Mouse (Mus musculus): Measurements from ENCODE around the gene Gstt4. TPM values are rescaled to one million over a fixed set of nuclear protein-coding genes. Genes with fewer than 3 reads are reported as not detected.
"Not testable (repeated sequence)": the region's sequence is repeated elsewhere in the genome, so short reads cannot be mapped to it uniquely, and the experiment has no call there.

The Gstt4 gene
- polyA plus RNA-seq (2015; fragmentation: Nextera tagmentation; extraction: Ambion mirVana), result not detected in 2 replicates

GRCm38 (mm10) chr10:75822443-75822842 lies at the start of gene Gstt4:
Gene Gstt4, minus strand, starts transcription at chr10:75822543.
- Histone ChIP-seq H3K9me3 (ENCODE audit: low read length) (no peaks in the 10 kb centered on the region), H3K27me3 (replicated peaks; ENCODE audit: insufficient read depth, low read length) (no peaks in the 10 kb centered on the region), H3K4me1 (ENCODE audit: insufficient read depth, low read depth, low read length) (no peaks in the 10 kb centered on the region), H3K4me2 (replicated peaks; ENCODE audit: low read depth, low read length) (no peak within 1 kb of the TSS), H3K4me3 (ENCODE audit: low read depth, low read length) (no peak within 1 kb of the TSS), H3K9ac (replicated peaks; ENCODE audit: low read depth) (no peak within 1 kb of the TSS), H3K27ac (ENCODE audit: low read length) (no peak within 1 kb of the TSS), H3K36me3 (ENCODE audit: insufficient read depth, low read length) (no peaks in the 10 kb centered on the region)
- no peak for DNase-seq (ENCODE audit: low spot score)
- 96% methylated on average over 2 of the region's 2 CpGs for WGBS
- TF ChIP-seq CTCF (IDR thresholded peaks at IDR 0.05), result no peak
- no peak for ATAC-seq

DNA sequence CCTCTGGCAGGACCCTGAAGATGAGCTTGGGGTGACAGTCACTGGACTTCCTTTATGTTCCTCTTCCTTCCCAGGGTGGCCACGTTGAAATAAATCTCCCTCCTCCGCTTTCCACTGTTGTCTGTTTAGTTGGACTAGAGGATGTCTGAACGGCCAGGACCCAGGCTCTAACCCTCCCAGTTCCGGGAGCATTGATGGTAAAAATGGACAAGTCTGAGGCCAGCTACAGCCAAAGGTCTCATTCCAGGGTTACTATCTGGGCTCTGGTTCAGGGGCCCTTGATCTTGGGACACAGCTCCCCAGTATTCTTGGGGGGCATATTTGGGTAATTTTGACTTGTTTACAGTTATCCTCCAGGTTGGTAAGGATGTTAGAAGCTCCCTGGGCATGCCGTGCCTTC lies 39.2 kb upstream of the Gstt4 start:
- ATAC-seq (no peak), DNase-seq (ENCODE audit: low spot score) (no peak)
- no peak for TF ChIP-seq CTCF (IDR thresholded peaks at IDR 0.05)
- TF ChIP-seq EP300 (IDR thresholded peaks at IDR 0.05), result no peak
- no peaks in the 10 kb centered on the region for H3K27me3 ChIP-seq (replicated peaks; ENCODE audit: insufficient read depth, low read length)
- no peaks in the 10 kb centered on the region for H3K9me3 ChIP-seq (ENCODE audit: low read length)
- no peaks in the 10 kb centered on the region for H3K36me3 ChIP-seq (ENCODE audit: insufficient read depth, low read length)
- H3K27ac ChIP-seq (ENCODE audit: low read length), result no peak overlapping the region
- no peak overlapping the region for H3K4me3 ChIP-seq (ENCODE audit: low read depth, low read length)
- no peak overlapping the region for H3K9ac ChIP-seq (replicated peaks; ENCODE audit: low read depth)
- peaks cover 4% of the 10 kb centered on the region; the same call in 1 of the 2 replicates for H3K4me1 ChIP-seq (ENCODE audit: insufficient read depth, low read depth, low read length)
- H3K4me2 ChIP-seq (replicated peaks; ENCODE audit: low read depth, low read length), result no peak overlapping the region
- WGBS, result 73% methylated on average over 5 of the region's 5 CpGs

DNA sequence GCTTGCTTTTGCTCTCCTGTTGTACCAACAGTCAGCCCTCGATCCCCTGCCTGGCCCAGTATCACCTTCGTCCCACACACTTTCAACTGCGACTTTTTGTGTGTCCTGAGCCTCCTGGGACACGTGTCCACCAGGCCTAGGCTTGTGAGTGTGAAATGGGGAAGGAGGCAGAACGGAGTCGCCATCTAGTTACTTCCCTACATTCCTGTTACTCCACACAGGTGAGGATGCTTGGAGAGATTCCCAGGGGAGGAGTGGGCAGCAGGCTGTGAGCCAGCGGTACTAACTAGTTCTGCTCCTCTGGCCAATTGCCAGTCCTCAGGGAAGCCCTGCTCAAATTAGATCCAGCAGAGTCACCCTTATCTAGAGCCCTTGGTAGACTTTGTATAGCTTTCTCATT lies 38.4 kb upstream of the Gstt4 start:
- DNase-seq (ENCODE audit: low spot score), result peak; percentile 37
- Histone ChIP-seq H3K9me3 (ENCODE audit: low read length) (no peaks in the 10 kb centered on the region), H3K27me3 (replicated peaks; ENCODE audit: insufficient read depth, low read length) (no peaks in the 10 kb centered on the region), H3K4me1 (ENCODE audit: insufficient read depth, low read depth, low read length) (peaks cover 4% of the 10 kb centered on the region; the same call in 1 of the 2 replicates), H3K4me2 (replicated peaks; ENCODE audit: low read depth, low read length) (no peak overlapping the region), H3K27ac (ENCODE audit: low read length) (no peak overlapping the region), H3K36me3 (ENCODE audit: insufficient read depth, low read length) (no peaks in the 10 kb centered on the region), H3K4me3 (ENCODE audit: low read depth, low read length) (no peak overlapping the region), H3K9ac (replicated peaks; ENCODE audit: low read depth) (no peak overlapping the region)
- TF ChIP-seq CTCF (IDR thresholded peaks at IDR 0.05) (no peak), EP300 (IDR thresholded peaks at IDR 0.05) (no peak)
- 27% methylated on average over 7 of the region's 7 CpGs for WGBS
- ATAC-seq, result no peak

DNA sequence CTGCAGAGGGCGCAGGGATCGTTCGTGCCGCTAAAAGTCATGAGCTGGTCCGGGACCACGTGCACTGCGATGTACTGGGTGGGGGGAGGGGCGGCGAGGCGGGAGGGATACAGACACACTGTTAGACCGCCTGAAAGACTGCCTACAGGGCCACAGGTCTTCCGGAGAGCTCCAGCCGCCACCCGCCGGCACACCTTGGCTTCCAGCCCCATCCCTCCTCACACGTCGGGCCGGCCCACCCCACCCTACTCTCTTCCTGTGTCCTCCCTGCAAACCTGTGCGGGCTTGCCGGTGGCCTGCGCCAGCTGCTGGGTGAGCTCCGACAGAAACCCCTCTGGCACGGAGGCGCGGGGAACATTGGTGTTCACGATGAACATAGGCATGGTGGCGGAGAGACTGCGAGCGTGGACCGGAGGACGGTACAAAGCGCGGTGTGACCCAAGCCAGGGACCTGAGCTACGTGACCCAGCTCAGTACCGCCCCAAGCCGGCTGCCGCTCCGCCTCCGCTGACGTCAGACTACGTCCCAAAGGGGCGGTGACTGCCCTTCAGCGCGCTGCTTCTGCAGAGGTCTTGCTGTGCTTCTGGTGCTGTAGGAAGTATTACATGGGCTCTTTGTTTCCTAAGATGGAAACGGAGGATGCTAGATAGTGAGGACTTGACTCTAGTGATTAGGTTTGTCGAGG lies 37.6 kb upstream of the Gstt4 start, which contains the start of gene Mif:
TSS of gene Mif (minus strand) at position 455 of the 685 bp plus-strand sequence.
- peak within 1 kb of the TSS; percentile 85 for H3K4me2 ChIP-seq (replicated peaks; ENCODE audit: low read depth, low read length)
- H3K27me3 ChIP-seq (replicated peaks; ENCODE audit: insufficient read depth, low read length); H3K4me1 ChIP-seq (ENCODE audit: insufficient read depth, low read depth, low read length); H3K36me3 ChIP-seq (ENCODE audit: insufficient read depth, low read length); H3K9me3 ChIP-seq (ENCODE audit: low read length): not testable (repeated sequence)
- peak; percentile 35 for TF ChIP-seq CTCF (IDR thresholded peaks at IDR 0.05)
- H3K9ac ChIP-seq (replicated peaks; ENCODE audit: low read depth), result peak within 1 kb of the TSS; percentile 34; the same call in 1 of the 2 replicates
- peak; percentile 99 for ATAC-seq
- 0% methylated on average over 33 of the region's 46 CpGs for WGBS
- H3K27ac ChIP-seq (ENCODE audit: low read length), result peak within 1 kb of the TSS; percentile 71
- H3K4me3 ChIP-seq (ENCODE audit: low read depth, low read length), result peak within 1 kb of the TSS; percentile 63
- peak; percentile 93 for DNase-seq (ENCODE audit: low spot score)

DNA sequence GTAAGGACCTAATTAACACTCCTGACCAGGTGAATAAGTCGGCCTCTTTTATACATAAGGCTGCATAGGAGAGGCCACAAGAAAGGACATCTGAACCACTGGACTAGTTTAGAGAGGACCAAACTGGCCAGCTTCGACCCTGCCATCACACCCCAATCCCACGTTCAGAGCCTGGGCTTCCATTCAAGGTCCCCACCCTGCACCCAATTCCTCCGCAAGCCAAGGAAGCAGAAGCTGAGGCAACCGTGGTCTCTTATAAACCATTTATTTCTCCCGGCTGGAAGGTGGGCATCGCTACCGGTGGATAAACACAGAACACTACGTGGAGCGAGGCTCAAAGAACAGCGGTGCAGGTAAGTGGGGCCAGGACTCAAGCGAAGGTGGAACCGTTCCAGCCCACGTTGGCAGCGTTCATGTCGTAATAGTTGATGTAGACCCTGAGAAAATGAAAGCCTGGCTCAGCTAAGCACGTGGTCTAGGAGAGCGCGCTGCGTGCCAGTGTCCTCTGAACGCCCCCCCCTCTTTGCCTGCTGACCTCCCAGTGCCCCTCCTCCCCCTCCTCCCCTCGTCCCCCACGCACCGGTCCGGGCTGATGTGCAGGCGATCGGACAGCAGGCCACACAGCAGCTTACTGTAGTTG lies 36.9 kb upstream of the Gstt4 start:
- DNase-seq (ENCODE audit: low spot score) (peak; percentile 63), ATAC-seq (peak; percentile 37)
- H3K27ac ChIP-seq (ENCODE audit: low read length), result 0 out of 2 replicates have a peak overlapping the region, but pooled peaks have one; percentile 71
- H3K27me3 ChIP-seq (replicated peaks; ENCODE audit: insufficient read depth, low read length), result no peaks in the 10 kb centered on the region
- H3K4me3 ChIP-seq (ENCODE audit: low read depth, low read length), result peak overlapping the region; percentile 63
- no peak overlapping the region for H3K9ac ChIP-seq (replicated peaks; ENCODE audit: low read depth)
- 2% methylated on average over 26 of the region's 27 CpGs for WGBS
- TF ChIP-seq EP300 (IDR thresholded peaks at IDR 0.05), result no peak
- no peak; the same call in 1 of the 2 replicates for TF ChIP-seq CTCF (IDR thresholded peaks at IDR 0.05)
- peak overlapping the region; percentile 85 for H3K4me2 ChIP-seq (replicated peaks; ENCODE audit: low read depth, low read length)
- H3K36me3 ChIP-seq (ENCODE audit: insufficient read depth, low read length), result no peaks in the 10 kb centered on the region
- no peaks in the 10 kb centered on the region for H3K9me3 ChIP-seq (ENCODE audit: low read length)
- peaks cover 4% of the 10 kb centered on the region; the same call in 1 of the 2 replicates for H3K4me1 ChIP-seq (ENCODE audit: insufficient read depth, low read depth, low read length)

GRCm38 (mm10) chr10:75857598-75857997 lies 35.3 kb upstream of the Gstt4 start:
- no peak for TF ChIP-seq EP300 (IDR thresholded peaks at IDR 0.05)
- TF ChIP-seq CTCF (IDR thresholded peaks at IDR 0.05), result no peak
- H3K4me2 ChIP-seq (replicated peaks; ENCODE audit: low read depth, low read length), result no peak overlapping the region
- no peak overlapping the region for H3K27ac ChIP-seq (ENCODE audit: low read length)
- H3K27me3 ChIP-seq (replicated peaks; ENCODE audit: insufficient read depth, low read length), result no peaks in the 10 kb centered on the region
- H3K4me3 ChIP-seq (ENCODE audit: low read depth, low read length), result no peak overlapping the region
- H3K36me3 ChIP-seq (ENCODE audit: insufficient read depth, low read length), result no peaks in the 10 kb centered on the region
- ATAC-seq, result no peak
- peaks cover 4% of the 10 kb centered on the region; the same call in 1 of the 2 replicates for H3K4me1 ChIP-seq (ENCODE audit: insufficient read depth, low read depth, low read length)
- 95% methylated on average over 4 of the region's 4 CpGs for WGBS
- H3K9ac ChIP-seq (replicated peaks; ENCODE audit: low read depth), result no peak overlapping the region
- no peaks in the 10 kb centered on the region for H3K9me3 ChIP-seq (ENCODE audit: low read length)
- DNase-seq (ENCODE audit: low spot score), result no peak
